In genomic region chr15:12084859-12085258, GRCm38 (mm10) we compare ENCODE assay signal across 8 mouse cellular contexts. TPM values are rescaled to one million over a fixed set of nuclear protein-coding genes. Genes with fewer than 3 reads are reported as not detected.
A peak's percentile ranks its signal among the peaks of the same experiment; 100 is the strongest.
DNase-seq lines count a peak whose midpoint lies in the region; TF ChIP-seq lines count a peak whose summit lies in the region.

No protein-coding gene starts in this region.

- TF ChIP-seq POLR2A in lung, adult 2 months (IDR thresholded peaks at IDR 0.05; ENCODE audit: borderline replicate concordance, extremely low read depth, low read depth, low read length) = no peak

- WGBS in lung, adult 2 months = 76% methylated on average over 4 of the region's 4 CpGs

- no peak overlapping the region for H3K4me3 ChIP-seq in lung, adult 2 months (replicated peaks; ENCODE audit: extremely low read depth, low read depth, low read length)

- H3K4me1 ChIP-seq in lung, adult 2 months (ENCODE audit: control insufficient read depth, insufficient read depth, low read length) = no peaks in the 10 kb centered on the region

- peak; percentile 27 for DNase-seq in ovary, postnatal 10 days (ENCODE audit: low spot score)
- DNase-seq in ovary, postnatal 36 days (ENCODE audit: low spot score) = no peak
- DNase-seq in adipocyte (ENCODE audit: low spot score) = peak; percentile 68
- peak; percentile 37 for DNase-seq in embryo, embryonic 11.5 days (ENCODE audit: low read depth, low spot score)
- DNase-seq in hindlimb bud, embryonic 11.5 days (ENCODE audit: extremely low spot score, low read depth, low spot score) = peak; percentile 18
- peak; percentile 54 for DNase-seq in lung, adult 2 months
- DNase-seq in retina, postnatal 1 day = peak; percentile 53
- no peak for DNase-seq in layer of hippocampus, postnatal 36 days

- TF ChIP-seq CTCF in lung, adult 2 months (IDR thresholded peaks at IDR 0.05; ENCODE audit: insufficient read depth, low read length) = peak; percentile 63

RNA-seq across cellular contexts. Expression of gene Zfr, which starts 32.8 kb away (rescaled TPM):
- 107 TPM in 2 replicates for polyA plus RNA-seq in lung, adult 2 months (2012; rRNA removed)
- total RNA-seq in layer of hippocampus, postnatal 36 days (2021) = 100 to 1,000 TPM; 347 to 362 TPM

Comparison
In these comparisons a context has a peak if more than half of its experiments do, and no peak if none do; other contexts are left out.
1. DNase-seq: peak in ovary, postnatal 10 days (single experiment), adipocyte (single experiment), embryo, embryonic 11.5 days (single experiment), hindlimb bud, embryonic 11.5 days (single experiment), lung, adult 2 months (single experiment) and retina, postnatal 1 day (single experiment); none in ovary, postnatal 36 days (single experiment) and layer of hippocampus, postnatal 36 days (0 of 2).